Mouse (Mus musculus): ENCODE data around the gene Ralgps1. TPM values are rescaled to one million over a fixed set of nuclear protein-coding genes. Genes with fewer than 3 reads are reported as not detected.

Ralgps1 gene
- polyA plus RNA-seq, 1 experiment from 2014 or later: 5.0 TPM

DNA sequence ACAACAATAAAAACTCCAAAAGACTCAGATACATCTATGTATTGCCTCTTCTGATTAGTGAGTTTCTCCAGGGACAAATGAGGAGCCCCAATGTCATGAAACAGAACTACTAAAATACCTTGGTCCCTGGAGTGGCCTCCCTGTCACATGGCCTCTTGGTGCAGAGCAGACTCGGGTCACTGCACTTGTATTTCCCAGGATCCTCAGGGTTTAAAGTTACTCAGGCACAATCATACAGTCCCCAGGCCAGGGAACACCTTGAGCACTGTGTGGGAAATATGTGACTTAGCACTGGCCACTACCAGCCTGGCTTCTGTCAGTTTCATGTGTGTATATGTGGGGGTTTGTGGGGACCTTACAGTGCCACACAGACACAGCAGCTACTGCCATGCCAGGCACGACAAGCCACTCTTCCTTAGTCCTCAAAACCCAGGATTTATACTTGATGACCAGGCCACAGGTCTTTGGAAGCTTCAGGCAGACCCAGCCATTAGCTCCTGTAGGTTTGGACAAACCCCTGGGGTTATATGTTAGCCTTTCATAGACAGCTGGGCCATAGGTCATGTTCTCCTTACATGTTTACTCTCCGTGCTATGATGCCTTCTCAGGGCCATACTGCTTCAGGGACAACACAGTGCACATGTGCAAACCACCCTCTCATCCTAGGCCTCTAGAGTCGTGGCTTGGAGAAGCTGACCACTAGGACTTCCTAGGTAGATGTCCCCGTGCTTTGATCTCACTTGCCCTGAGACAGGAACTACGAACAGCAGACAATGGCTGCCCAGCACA is 138.3 kb downstream of the Ralgps1 start:
- no peaks in the 10 kb centered on the region for H3K4me1 ChIP-seq (ENCODE audit: control insufficient read depth, insufficient read depth, low read length)
- H3K27ac ChIP-seq (replicated peaks; ENCODE audit: low read depth, low read length): no peak overlapping the region
- H3K36me3 ChIP-seq (ENCODE audit: control insufficient read depth, insufficient read depth, low read length): peaks cover 5% of the 10 kb centered on the region; the same call in 1 of the 2 replicates
- no peak overlapping the region for H3K9ac ChIP-seq (ENCODE audit: low read length)
- H3K4me2 ChIP-seq (ENCODE audit: low read depth, severe bottlenecking): no peak overlapping the region
- no peaks in the 10 kb centered on the region for H3K27me3 ChIP-seq (ENCODE audit: control insufficient read depth, insufficient read depth, low read length)
- H3K4me3 ChIP-seq (ENCODE audit: low read depth, low read length): no peak overlapping the region
- DNase-seq (ENCODE audit: low spot score): no peak
- no peaks in the 10 kb centered on the region for H3K9me3 ChIP-seq (ENCODE audit: control insufficient read depth, low read length)
- 79% methylated on average over 6 of the region's 6 CpGs for WGBS
- no peak for ATAC-seq (ENCODE audit: insufficient number of reproducible peaks, low FRiP score, low TSS enrichment, low read depth)

DNA sequence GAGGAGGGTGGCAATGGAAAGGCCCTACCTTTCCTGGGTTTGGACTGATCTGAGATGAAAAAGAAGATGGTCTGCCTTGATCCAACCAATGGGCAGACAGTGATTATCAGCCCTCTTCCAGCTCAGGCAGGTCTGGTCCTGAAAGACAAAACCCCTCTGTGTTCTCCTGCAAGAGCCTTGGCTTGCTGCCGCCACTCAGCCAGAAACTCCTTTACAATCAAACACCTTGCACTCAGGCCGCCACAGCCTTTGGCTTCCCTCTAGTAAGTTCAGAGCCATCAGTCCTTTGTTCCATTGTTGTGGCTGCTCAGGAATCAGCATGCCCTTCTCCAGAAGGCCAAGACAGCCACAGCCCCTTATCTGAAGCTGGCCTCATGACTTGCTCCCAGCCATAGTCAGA is 139.5 kb downstream of the Ralgps1 start:
- peaks cover 5% of the 10 kb centered on the region; the same call in 1 of the 2 replicates for H3K36me3 ChIP-seq (ENCODE audit: control insufficient read depth, insufficient read depth, low read length)
- H3K4me2 ChIP-seq (ENCODE audit: low read depth, severe bottlenecking): no peak overlapping the region
- 76% methylated on average over 2 of the region's 2 CpGs for WGBS
- DNase-seq (ENCODE audit: low spot score): no peak
- no peak overlapping the region for H3K27ac ChIP-seq (replicated peaks; ENCODE audit: low read depth, low read length)
- no peaks in the 10 kb centered on the region for H3K9me3 ChIP-seq (ENCODE audit: control insufficient read depth, low read length)
- no peaks in the 10 kb centered on the region for H3K4me1 ChIP-seq (ENCODE audit: control insufficient read depth, insufficient read depth, low read length)
- no peak overlapping the region for H3K4me3 ChIP-seq (ENCODE audit: low read depth, low read length)
- no peaks in the 10 kb centered on the region for H3K27me3 ChIP-seq (ENCODE audit: control insufficient read depth, insufficient read depth, low read length)
- ATAC-seq (ENCODE audit: insufficient number of reproducible peaks, low FRiP score, low TSS enrichment, low read depth): no peak
- no peak overlapping the region for H3K9ac ChIP-seq (ENCODE audit: low read length)

DNA sequence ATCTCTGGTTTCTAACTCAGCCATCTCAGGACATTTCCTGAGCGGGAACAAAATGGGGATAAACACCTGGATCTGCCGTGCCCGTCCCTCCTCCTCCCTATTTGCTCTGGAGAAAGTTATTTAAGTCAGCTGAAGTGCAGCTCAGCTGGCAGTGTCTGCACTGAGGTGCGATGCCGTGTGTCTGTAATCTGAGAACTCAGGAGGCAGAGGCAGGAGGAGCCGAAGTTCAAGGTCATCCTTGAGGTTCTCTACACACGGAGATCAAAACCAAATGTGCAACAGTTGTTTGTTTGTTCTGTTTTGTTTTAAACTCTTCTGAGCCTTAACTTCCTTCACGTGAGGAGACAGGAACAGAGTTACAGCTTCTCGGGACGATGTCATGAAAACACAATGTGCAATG is 140.6 kb downstream of the Ralgps1 start:
- no peaks in the 10 kb centered on the region for H3K9me3 ChIP-seq (ENCODE audit: control insufficient read depth, low read length)
- peaks cover 5% of the 10 kb centered on the region; the same call in 1 of the 2 replicates for H3K36me3 ChIP-seq (ENCODE audit: control insufficient read depth, insufficient read depth, low read length)
- ATAC-seq (ENCODE audit: insufficient number of reproducible peaks, low FRiP score, low TSS enrichment, low read depth): no peak
- no peaks in the 10 kb centered on the region for H3K27me3 ChIP-seq (ENCODE audit: control insufficient read depth, insufficient read depth, low read length)
- H3K4me3 ChIP-seq (ENCODE audit: low read depth, low read length): no peak overlapping the region
- H3K9ac ChIP-seq (ENCODE audit: low read length): no peak overlapping the region
- H3K4me2 ChIP-seq (ENCODE audit: low read depth, severe bottlenecking): no peak overlapping the region
- WGBS: 54% methylated on average over 10 of the region's 10 CpGs
- no peak for DNase-seq (ENCODE audit: low spot score)
- no peak overlapping the region for H3K27ac ChIP-seq (replicated peaks; ENCODE audit: low read depth, low read length)
- no peaks in the 10 kb centered on the region for H3K4me1 ChIP-seq (ENCODE audit: control insufficient read depth, insufficient read depth, low read length)

DNA sequence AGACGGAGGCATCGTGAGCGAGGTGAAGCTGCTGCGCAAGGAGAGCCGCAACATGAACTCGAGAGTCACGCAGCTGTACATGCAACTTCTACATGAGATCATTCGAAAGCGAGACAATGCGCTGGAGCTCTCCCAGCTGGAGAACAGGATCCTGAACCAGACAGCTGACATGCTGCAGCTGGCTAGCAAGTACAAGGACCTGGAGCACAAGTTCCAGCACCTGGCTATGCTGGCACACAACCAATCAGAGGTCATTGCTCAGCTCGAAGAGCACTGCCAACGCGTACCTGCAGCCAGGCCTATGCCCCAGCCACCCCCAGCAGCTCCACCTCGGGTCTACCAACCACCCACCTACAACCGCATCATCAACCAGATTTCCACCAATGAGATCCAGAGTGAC is 142.7 kb downstream of the Ralgps1 start:
- Histone ChIP-seq H3K27me3 (ENCODE audit: control insufficient read depth, insufficient read depth, low read length) (no peaks in the 10 kb centered on the region), H3K4me1 (ENCODE audit: control insufficient read depth, insufficient read depth, low read length) (no peaks in the 10 kb centered on the region), H3K9ac (ENCODE audit: low read length) (no peak overlapping the region), H3K4me3 (ENCODE audit: low read depth, low read length) (no peak overlapping the region), H3K36me3 (ENCODE audit: control insufficient read depth, insufficient read depth, low read length) (peaks cover 5% of the 10 kb centered on the region; the same call in 1 of the 2 replicates), H3K9me3 (ENCODE audit: control insufficient read depth, low read length) (no peaks in the 10 kb centered on the region), H3K27ac (replicated peaks; ENCODE audit: low read depth, low read length) (no peak overlapping the region), H3K4me2 (ENCODE audit: low read depth, severe bottlenecking) (no peak overlapping the region)
- 97% methylated on average over 15 of the region's 15 CpGs for WGBS
- DNase-seq (ENCODE audit: low spot score) (no peak), ATAC-seq (ENCODE audit: insufficient number of reproducible peaks, low FRiP score, low TSS enrichment, low read depth) (no peak)

DNA sequence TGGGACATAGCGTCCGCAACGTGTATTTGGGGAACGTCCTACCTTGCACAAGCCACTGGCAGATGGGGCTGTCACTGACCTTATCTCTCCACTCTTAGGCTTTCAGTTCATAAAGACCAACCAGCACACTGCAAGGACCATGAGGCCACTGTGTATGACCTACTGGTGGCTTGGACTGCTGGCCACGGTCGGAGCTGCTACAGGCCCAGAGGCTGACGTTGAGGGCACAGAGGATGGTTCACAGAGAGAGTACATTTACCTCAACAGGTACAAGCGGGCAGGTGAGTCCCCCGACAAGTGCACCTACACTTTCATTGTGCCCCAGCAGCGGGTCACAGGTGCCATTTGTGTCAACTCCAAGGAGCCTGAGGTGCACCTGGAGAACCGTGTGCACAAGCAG is 143.2 kb downstream of the Ralgps1 start:
- Histone ChIP-seq H3K9ac (ENCODE audit: low read length) (no peak overlapping the region), H3K4me2 (ENCODE audit: low read depth, severe bottlenecking) (no peak overlapping the region), H3K27ac (replicated peaks; ENCODE audit: low read depth, low read length) (no peak overlapping the region), H3K36me3 (ENCODE audit: control insufficient read depth, insufficient read depth, low read length) (peaks cover 5% of the 10 kb centered on the region; the same call in 1 of the 2 replicates), H3K4me3 (ENCODE audit: low read depth, low read length) (no peak overlapping the region), H3K4me1 (ENCODE audit: control insufficient read depth, insufficient read depth, low read length) (no peaks in the 10 kb centered on the region), H3K27me3 (ENCODE audit: control insufficient read depth, insufficient read depth, low read length) (no peaks in the 10 kb centered on the region), H3K9me3 (ENCODE audit: control insufficient read depth, low read length) (no peaks in the 10 kb centered on the region)
- ATAC-seq (ENCODE audit: insufficient number of reproducible peaks, low FRiP score, low TSS enrichment, low read depth): no peak
- no peak for DNase-seq (ENCODE audit: low spot score)
- WGBS: 93% methylated on average over 11 of the region's 11 CpGs

DNA sequence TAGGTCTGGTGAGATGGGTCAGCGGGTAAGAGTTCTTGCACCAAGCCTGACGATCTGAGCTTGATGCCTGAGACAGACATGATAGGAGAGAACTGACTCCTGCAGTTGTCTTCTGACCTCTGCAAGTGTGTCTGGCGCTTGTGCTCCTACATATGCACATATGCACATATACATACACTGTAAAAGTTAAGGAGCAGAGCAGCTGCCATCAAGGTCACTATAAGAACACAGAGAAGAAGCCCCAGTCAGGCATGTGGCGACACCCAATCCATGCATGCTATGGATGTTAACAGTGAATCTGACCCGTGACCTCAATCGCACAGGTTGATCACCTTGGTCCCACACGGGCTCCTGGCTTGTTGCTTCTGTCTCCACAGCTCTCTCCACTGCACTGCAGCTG is 145.4 kb downstream of the Ralgps1 start:
- Histone ChIP-seq H3K36me3 (ENCODE audit: control insufficient read depth, insufficient read depth, low read length) (peaks cover 8% of the 10 kb centered on the region; the same call in 1 of the 2 replicates), H3K4me3 (ENCODE audit: low read depth, low read length) (no peak overlapping the region), H3K27me3 (ENCODE audit: control insufficient read depth, insufficient read depth, low read length) (no peaks in the 10 kb centered on the region), H3K27ac (replicated peaks; ENCODE audit: low read depth, low read length) (no peak overlapping the region), H3K4me1 (ENCODE audit: control insufficient read depth, insufficient read depth, low read length) (peaks cover under 1% of the 10 kb centered on the region; the same call in 1 of the 2 replicates), H3K4me2 (ENCODE audit: low read depth, severe bottlenecking) (no peak overlapping the region), H3K9me3 (ENCODE audit: control insufficient read depth, low read length) (no peaks in the 10 kb centered on the region), H3K9ac (ENCODE audit: low read length) (no peak overlapping the region)
- 86% methylated on average over 7 of the region's 7 CpGs for WGBS
- no peak for ATAC-seq (ENCODE audit: insufficient number of reproducible peaks, low FRiP score, low TSS enrichment, low read depth)
- no peak for DNase-seq (ENCODE audit: low spot score)

DNA sequence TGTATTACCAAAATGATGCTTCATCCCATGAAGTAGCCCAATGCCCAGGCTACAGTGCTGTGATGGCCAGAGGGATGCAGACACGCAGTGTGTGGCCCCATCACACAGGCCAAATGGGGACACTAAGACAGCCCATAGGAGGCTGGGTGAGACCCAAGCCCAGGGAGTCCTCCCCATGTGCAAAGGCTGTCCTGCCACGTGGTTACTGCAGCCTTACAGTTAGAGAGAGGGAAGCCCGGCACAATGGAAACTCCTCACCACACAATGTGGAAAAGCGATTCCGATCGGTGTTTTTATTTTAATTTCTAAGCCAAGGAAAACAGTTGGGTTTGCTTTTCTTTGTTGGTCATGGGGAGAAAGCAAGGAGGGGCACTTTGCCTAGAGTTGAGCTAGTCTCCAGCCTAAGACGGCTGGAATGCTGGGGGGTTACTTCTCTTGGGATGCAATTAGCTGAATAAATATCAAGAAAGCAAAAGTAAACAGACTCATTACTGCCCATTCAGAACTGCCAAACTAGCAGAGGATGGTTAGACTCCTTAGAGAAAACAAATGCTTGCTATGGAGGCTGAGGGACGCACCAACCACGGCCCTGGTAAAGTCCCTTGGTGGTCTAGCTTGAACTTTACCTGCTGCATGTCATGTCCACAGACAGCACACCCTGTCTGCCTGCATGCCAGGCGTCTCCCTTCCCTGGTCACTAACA is 147.5 kb downstream of the Ralgps1 start:
- Histone ChIP-seq H3K4me3 (ENCODE audit: low read depth, low read length) (no peak overlapping the region), H3K4me2 (ENCODE audit: low read depth, severe bottlenecking) (no peak overlapping the region), H3K36me3 (ENCODE audit: control insufficient read depth, insufficient read depth, low read length) (peaks cover 5% of the 10 kb centered on the region; the same call in 1 of the 2 replicates), H3K9ac (ENCODE audit: low read length) (no peak overlapping the region), H3K4me1 (ENCODE audit: control insufficient read depth, insufficient read depth, low read length) (peaks cover 21% of the 10 kb centered on the region), H3K27me3 (ENCODE audit: control insufficient read depth, insufficient read depth, low read length) (no peaks in the 10 kb centered on the region), H3K9me3 (ENCODE audit: control insufficient read depth, low read length) (no peaks in the 10 kb centered on the region), H3K27ac (replicated peaks; ENCODE audit: low read depth, low read length) (no peak overlapping the region)
- no peak for DNase-seq (ENCODE audit: low spot score)
- WGBS: 86% methylated on average over 10 of the region's 10 CpGs
- ATAC-seq (ENCODE audit: insufficient number of reproducible peaks, low FRiP score, low TSS enrichment, low read depth): no peak

DNA sequence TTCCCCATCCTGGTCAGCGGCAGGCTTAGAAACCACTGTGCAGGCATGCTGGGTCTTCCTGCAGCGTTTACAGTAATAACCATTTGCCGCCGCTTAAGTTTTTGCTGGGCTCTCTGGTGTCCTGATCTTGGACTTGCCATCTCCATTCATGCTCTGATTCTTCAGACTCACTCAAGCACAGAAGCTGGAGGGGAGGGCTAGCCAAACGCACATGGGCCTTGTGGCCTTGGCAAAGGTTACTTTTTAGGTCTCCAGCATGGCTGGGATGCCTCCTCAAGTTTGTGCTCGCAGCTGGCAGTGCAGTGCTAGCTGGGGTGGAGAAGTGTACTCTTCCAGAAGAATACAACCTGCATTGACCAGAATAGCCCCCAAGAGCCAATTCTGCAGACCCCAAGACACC is 148.8 kb downstream of the Ralgps1 start:
- no peak overlapping the region for H3K4me2 ChIP-seq (ENCODE audit: low read depth, severe bottlenecking)
- WGBS: 93% methylated on average over 6 of the region's 6 CpGs
- ATAC-seq (ENCODE audit: insufficient number of reproducible peaks, low FRiP score, low TSS enrichment, low read depth) (no peak), DNase-seq (ENCODE audit: low spot score) (no peak)
- H3K9me3 ChIP-seq (ENCODE audit: control insufficient read depth, low read length): no peaks in the 10 kb centered on the region
- H3K27me3 ChIP-seq (ENCODE audit: control insufficient read depth, insufficient read depth, low read length): no peaks in the 10 kb centered on the region
- H3K4me3 ChIP-seq (ENCODE audit: low read depth, low read length): no peak overlapping the region
- H3K36me3 ChIP-seq (ENCODE audit: control insufficient read depth, insufficient read depth, low read length): peaks cover 3% of the 10 kb centered on the region; the same call in 1 of the 2 replicates
- H3K27ac ChIP-seq (replicated peaks; ENCODE audit: low read depth, low read length): no peak overlapping the region
- peaks cover 32% of the 10 kb centered on the region for H3K4me1 ChIP-seq (ENCODE audit: control insufficient read depth, insufficient read depth, low read length)
- no peak overlapping the region for H3K9ac ChIP-seq (ENCODE audit: low read length)
